Mouse (Mus musculus) spleen, adult 2 months (tissue): ENCODE results near the gene Xkr8.

ENCODE experiments used
- CTCF ChIP-seq: fragments of 200-500 bp; IDR thresholded peaks from 2 replicates; pipeline ENCODE4 v1.5.1; 2011; ENCODE audit warnings: mild to moderate bottlenecking, inconsistent platforms; ENCODE audit not compliant: insufficient read depth, insufficient read length, insufficient replicate concordance; ENCODE audit errors: extremely low read depth
- POLR2A ChIP-seq: fragments of 200-500 bp; IDR thresholded peaks from 2 replicates; pipeline ENCODE4 v1.6.1; 2011; ENCODE audit warnings: low read depth, low read length, inconsistent platforms

- TF ChIP-seq CTCF (no peak), POLR2A (no peak)
These were observed 42.6 kb upstream of the Xkr8 start for GRCm38 (mm10) chr4:132774905-132775304.
